Mouse (Mus musculus): ENCODE measurements at regions not wholly inside any gene's neighbourhood (a gene's known extent, or its start where the extent isn't known, plus 50 kb on each side); places are given as distances from the start of the nearest gene placed in this dataset.
"Not testable (repeated sequence)": the region's sequence is repeated elsewhere in the genome, so short reads cannot be mapped to it uniquely, and the experiment has no call there.

- no peaks in the 10 kb centered on the region for H3K36me3 ChIP-seq (ENCODE audit: insufficient read depth, low read length)
- TF ChIP-seq CTCF (conservative IDR thresholded peaks at IDR 0.05; ENCODE audit: low read length), result no peak
- no peak for TF ChIP-seq POU5F1 (IDR thresholded peaks at IDR 0.05; ENCODE audit: borderline replicate concordance, low read length)
- TF ChIP-seq NANOG (IDR thresholded peaks at IDR 0.05; ENCODE audit: borderline replicate concordance, low read length), result no peak
- no peaks in the 10 kb centered on the region for H3K4me1 ChIP-seq (replicated peaks; ENCODE audit: low read depth, low read length)
- H3K9me3 ChIP-seq (ENCODE audit: low read length), result peaks cover 4% of the 10 kb centered on the region; the same call in 1 of the 2 replicates
- no peak overlapping the region for H3K4me3 ChIP-seq (replicated peaks; ENCODE audit: low read length)
- H3K27me3 ChIP-seq (ENCODE audit: insufficient read depth, low read length), result no peaks in the 10 kb centered on the region
Observed at GRCm38 (mm10) chr12:29021152-29021551, 269.5 kb downstream of the Eipr1 start.

- Histone ChIP-seq H3K27me3 (ENCODE audit: insufficient read depth, low read length) (no peaks in the 10 kb centered on the region), H3K9me3 (ENCODE audit: low read length) (peaks cover 4% of the 10 kb centered on the region; the same call in 1 of the 2 replicates), H3K4me3 (replicated peaks; ENCODE audit: low read length) (no peak overlapping the region), H3K4me1 (replicated peaks; ENCODE audit: low read depth, low read length) (no peaks in the 10 kb centered on the region), H3K36me3 (ENCODE audit: insufficient read depth, low read length) (no peaks in the 10 kb centered on the region)
- no peak for TF ChIP-seq POU5F1 (IDR thresholded peaks at IDR 0.05; ENCODE audit: borderline replicate concordance, low read length)
- no peak for TF ChIP-seq CTCF (conservative IDR thresholded peaks at IDR 0.05; ENCODE audit: low read length)
- no peak for TF ChIP-seq NANOG (IDR thresholded peaks at IDR 0.05; ENCODE audit: borderline replicate concordance, low read length)
Observed at GRCm38 (mm10) chr12:29028171-29028570, 276.6 kb downstream of the Eipr1 start.

GRCm38 (mm10) chr12:29029461-29029860, 277.9 kb downstream of the Eipr1 start:
- peaks cover 4% of the 10 kb centered on the region; the same call in 1 of the 2 replicates for H3K9me3 ChIP-seq (ENCODE audit: low read length)
- no peaks in the 10 kb centered on the region for H3K36me3 ChIP-seq (ENCODE audit: insufficient read depth, low read length)
- TF ChIP-seq CTCF (conservative IDR thresholded peaks at IDR 0.05; ENCODE audit: low read length) (no peak), NANOG (IDR thresholded peaks at IDR 0.05; ENCODE audit: borderline replicate concordance, low read length) (no peak), POU5F1 (IDR thresholded peaks at IDR 0.05; ENCODE audit: borderline replicate concordance, low read length) (no peak)
- H3K27me3 ChIP-seq (ENCODE audit: insufficient read depth, low read length), result no peaks in the 10 kb centered on the region
- H3K4me1 ChIP-seq (replicated peaks; ENCODE audit: low read depth, low read length), result no peaks in the 10 kb centered on the region
- H3K4me3 ChIP-seq (replicated peaks; ENCODE audit: low read length), result no peak overlapping the region

- Histone ChIP-seq H3K4me1 (replicated peaks; ENCODE audit: low read depth, low read length) (no peaks in the 10 kb centered on the region), H3K4me3 (replicated peaks; ENCODE audit: low read length) (no peak overlapping the region), H3K9me3 (ENCODE audit: low read length) (no peaks in the 10 kb centered on the region), H3K27me3 (ENCODE audit: insufficient read depth, low read length) (peaks cover 5% of the 10 kb centered on the region; the same call in 1 of the 2 replicates), H3K36me3 (ENCODE audit: insufficient read depth, low read length) (no peaks in the 10 kb centered on the region)
- TF ChIP-seq POU5F1 (IDR thresholded peaks at IDR 0.05; ENCODE audit: borderline replicate concordance, low read length) (no peak), NANOG (IDR thresholded peaks at IDR 0.05; ENCODE audit: borderline replicate concordance, low read length) (no peak), CTCF (conservative IDR thresholded peaks at IDR 0.05; ENCODE audit: low read length) (no peak)
Observed at GRCm38 (mm10) chr12:29046009-29046408, 294.4 kb downstream of the Eipr1 start.

GRCm38 (mm10) chr12:29048596-29048995, 297.0 kb downstream of the Eipr1 start:
- H3K4me1 ChIP-seq (replicated peaks; ENCODE audit: low read depth, low read length); H3K9me3 ChIP-seq (ENCODE audit: low read length); H3K27me3 ChIP-seq (ENCODE audit: insufficient read depth, low read length); H3K36me3 ChIP-seq (ENCODE audit: insufficient read depth, low read length); H3K4me3 ChIP-seq (replicated peaks; ENCODE audit: low read length): not testable (repeated sequence)

GRCm38 (mm10) chr12:29049105-29049511, 297.5 kb downstream of the Eipr1 start:
- peaks cover 5% of the 10 kb centered on the region; the same call in 1 of the 2 replicates for H3K27me3 ChIP-seq (ENCODE audit: insufficient read depth, low read length)

GRCm38 (mm10) chr12:29049801-29050200, 298.2 kb downstream of the Eipr1 start:
- Histone ChIP-seq H3K4me3 (replicated peaks; ENCODE audit: low read length) (no peak overlapping the region), H3K9me3 (ENCODE audit: low read length) (no peaks in the 10 kb centered on the region), H3K4me1 (replicated peaks; ENCODE audit: low read depth, low read length) (no peaks in the 10 kb centered on the region), H3K27me3 (ENCODE audit: insufficient read depth, low read length) (peaks cover 5% of the 10 kb centered on the region; the same call in 1 of the 2 replicates), H3K36me3 (ENCODE audit: insufficient read depth, low read length) (no peaks in the 10 kb centered on the region)
- TF ChIP-seq CTCF (conservative IDR thresholded peaks at IDR 0.05; ENCODE audit: low read length), result no peak
- no peak for TF ChIP-seq POU5F1 (IDR thresholded peaks at IDR 0.05; ENCODE audit: borderline replicate concordance, low read length)
- TF ChIP-seq NANOG (IDR thresholded peaks at IDR 0.05; ENCODE audit: borderline replicate concordance, low read length), result no peak

More at GRCm38 (mm10) chr12:29049105-29049511, 297.5 kb downstream of the Eipr1 start:
- Histone ChIP-seq H3K36me3 (ENCODE audit: insufficient read depth, low read length) (no peaks in the 10 kb centered on the region), H3K9me3 (ENCODE audit: low read length) (no peaks in the 10 kb centered on the region), H3K4me1 (replicated peaks; ENCODE audit: low read depth, low read length) (no peaks in the 10 kb centered on the region), H3K4me3 (replicated peaks; ENCODE audit: low read length) (no peak overlapping the region)
- TF ChIP-seq CTCF (conservative IDR thresholded peaks at IDR 0.05; ENCODE audit: low read length), result no peak
- no peak for TF ChIP-seq POU5F1 (IDR thresholded peaks at IDR 0.05; ENCODE audit: borderline replicate concordance, low read length)
- TF ChIP-seq NANOG (IDR thresholded peaks at IDR 0.05; ENCODE audit: borderline replicate concordance, low read length), result no peak

- TF ChIP-seq CTCF (conservative IDR thresholded peaks at IDR 0.05; ENCODE audit: low read length), result no peak
- no peak for TF ChIP-seq POU5F1 (IDR thresholded peaks at IDR 0.05; ENCODE audit: borderline replicate concordance, low read length)
- no peak for TF ChIP-seq NANOG (IDR thresholded peaks at IDR 0.05; ENCODE audit: borderline replicate concordance, low read length)
- Histone ChIP-seq H3K4me3 (replicated peaks; ENCODE audit: low read length) (no peak overlapping the region), H3K4me1 (replicated peaks; ENCODE audit: low read depth, low read length) (no peaks in the 10 kb centered on the region), H3K36me3 (ENCODE audit: insufficient read depth, low read length) (no peaks in the 10 kb centered on the region), H3K9me3 (ENCODE audit: low read length) (no peaks in the 10 kb centered on the region), H3K27me3 (ENCODE audit: insufficient read depth, low read length) (peaks cover 5% of the 10 kb centered on the region; the same call in 1 of the 2 replicates)
Observed at GRCm38 (mm10) chr12:29050516-29051251, 299.1 kb downstream of the Eipr1 start.

GRCm38 (mm10) chr12:29054367-29054766, 302.8 kb downstream of the Eipr1 start:
- no peaks in the 10 kb centered on the region for H3K4me1 ChIP-seq (replicated peaks; ENCODE audit: low read depth, low read length)
- no peaks in the 10 kb centered on the region for H3K9me3 ChIP-seq (ENCODE audit: low read length)
- H3K27me3 ChIP-seq (ENCODE audit: insufficient read depth, low read length), result peaks cover under 1% of the 10 kb centered on the region; the same call in 1 of the 2 replicates
- H3K4me3 ChIP-seq (replicated peaks; ENCODE audit: low read length), result no peak overlapping the region
- H3K36me3 ChIP-seq (ENCODE audit: insufficient read depth, low read length), result no peaks in the 10 kb centered on the region
- TF ChIP-seq CTCF (conservative IDR thresholded peaks at IDR 0.05; ENCODE audit: low read length), result no peak
- TF ChIP-seq NANOG (IDR thresholded peaks at IDR 0.05; ENCODE audit: borderline replicate concordance, low read length), result no peak
- no peak for TF ChIP-seq POU5F1 (IDR thresholded peaks at IDR 0.05; ENCODE audit: borderline replicate concordance, low read length)

All from E14TG2a.4 (cell line).